Mouse (Mus musculus) liver, embryonic 14.5 days (tissue): ENCODE results near the gene Lpp. TPM values are rescaled to one million over a fixed set of nuclear protein-coding genes. Genes with fewer than 3 reads are reported as not detected.

Source experiments
- ATAC-seq: fragments of 200-750 bp; cut with Nextera tagmentation; 2 replicates; pipeline ENCODE4 v1.8.0; 2017; ENCODE audit warnings: moderate number of reproducible peaks, mild to moderate bottlenecking, moderate library complexity; ENCODE audit not compliant: insufficient read depth
- DNase-seq, 3 experiments: peaks; one replicate each; pipeline ENCODE4 v3.0.0-alpha.2; 2012 to 2013; ENCODE audit warnings: low read depth in 3 of 3, low spot score in 3 of 3
- H3K27ac ChIP-seq: fragments of 300-500 bp; sonication (generic); 2 replicates; pipeline ENCODE4 v1.5.1; 2014; ENCODE audit warnings: moderate library complexity, mild to moderate bottlenecking, control low read depth, inconsistent platforms
- H3K27me3 ChIP-seq: fragments of 300-500 bp; sonication (generic); 2 replicates; pipeline ENCODE4 v1.6.1; 2014; ENCODE audit warnings: mild to moderate bottlenecking, low read length, moderate library complexity; ENCODE audit not compliant: control insufficient read depth, insufficient read depth
- H3K36me3 ChIP-seq: fragments of 300-500 bp; sonication (generic); replicated peaks from 2 replicates; pipeline ENCODE4 v1.6.1; 2014; ENCODE audit warnings: low read depth; ENCODE audit not compliant: control insufficient read depth, insufficient read depth
- H3K4me1 ChIP-seq, 2 experiments: fragments of 200-500 bp in 1 of 2; fragments of 300-500 bp in 1 of 2; sonication (generic) in 1 of 2; replicated peaks; 2 replicates each; pipeline ENCODE4 v1.6.1; 2012 to 2014; ENCODE audit warnings: antibody characterized with exemption in 1 of 2, inconsistent platforms in 1 of 2, low read length in 1 of 2; ENCODE audit not compliant: control insufficient read depth in 2 of 2, insufficient read depth in 2 of 2
- H3K4me2 ChIP-seq: fragments of 300-500 bp; sonication (generic); 2 replicates; pipeline ENCODE4 v1.6.1; 2014; ENCODE audit warnings: low read depth, mild to moderate bottlenecking, control low read depth, moderate library complexity
- H3K4me3 ChIP-seq, 2 experiments: fragments of 200-500 bp in 1 of 2; fragments of 300-500 bp in 1 of 2; sonication (generic) in 1 of 2; 2 replicates each; pipeline ENCODE4 v1.5.1; 2012 to 2014; ENCODE audit warnings: low read depth in 2 of 2, low read length in 2 of 2, mild to moderate bottlenecking in 2 of 2, control low read depth in 1 of 2, inconsistent platforms in 1 of 2, moderate library complexity in 1 of 2; ENCODE audit not compliant: insufficient read depth in 1 of 2
- H3K9ac ChIP-seq: fragments of 300-500 bp; sonication (generic); replicated peaks from 2 replicates; pipeline ENCODE4 v1.6.1; 2014; ENCODE audit warnings: mild to moderate bottlenecking, control low read depth, moderate library complexity
- H3K9me3 ChIP-seq: fragments of 300-500 bp; sonication (generic); 2 replicates; pipeline ENCODE4 v1.6.1; 2016; ENCODE audit warnings: low read length, mixed read lengths; ENCODE audit not compliant: control insufficient read depth
- CTCF ChIP-seq: IDR thresholded peaks from 2 replicates; pipeline ENCODE4 v1.5.1; 2016; ENCODE audit warnings: antibody characterized with exemption, low read depth, control low read depth
- EP300 ChIP-seq: IDR thresholded peaks from 2 replicates; pipeline ENCODE4 v1.6.1; 2016; ENCODE audit warnings: antibody characterized with exemption, low read depth
- WGBS: fragments of 180-500 bp; shearing (Covaris S2); extraction: QIAGEN DNeasy Blood & Tissue Kit; methylation state at CpG from one replicate; pipeline ENCODE4 v1.1.7; 2014; ENCODE audit not compliant: insufficient replicate concordance; 5-methylcytosine and 5-hydroxymethylcytosine counted together
- polyA plus RNA-seq, 2 experiments: library from polyadenylated mRNA; depleted of rRNA in 1 of 2; stranded (reverse) in 1 of 2; unstranded in 1 of 2; fragments of >200 nt; fragmentation: Nextera tagmentation in 1 of 2; extraction: Ambion mirVana in 1 of 2; gene quantifications; 2 replicates each; pipeline versions ENCODE4 v1.2.1 to v1.2.3; 2012 to 2014

Gene Lpp
- polyA plus RNA-seq, 2 experiments = 1.4 to 4.3 TPM

DNA sequence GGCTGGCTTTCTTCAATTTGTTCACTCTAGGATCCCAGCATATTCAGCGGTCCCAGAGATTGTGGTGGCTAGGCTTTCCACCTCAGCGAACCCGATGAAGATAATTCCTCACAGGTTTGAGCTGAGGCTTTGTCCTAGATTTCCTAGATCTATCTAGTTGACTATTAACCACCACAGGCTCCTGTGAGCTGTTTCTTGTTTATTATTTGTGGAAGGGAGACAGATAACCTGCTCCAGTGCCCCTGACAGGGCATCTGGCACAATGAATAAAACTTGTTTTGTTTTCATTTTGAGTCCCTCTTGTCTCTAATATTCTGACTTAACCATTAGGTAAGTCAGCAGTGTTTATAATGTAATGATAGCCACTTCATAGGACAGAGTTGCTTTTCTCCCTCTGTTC, 5.6 kb downstream of the Lpp start:
- Histone ChIP-seq H3K4me1 (peaks cover 0 to 18% of the 10 kb centered on the region in 2 experiments; a peak in 2 of 4 replicates), H3K27me3 (peaks cover 5% of the 10 kb centered on the region), H3K27ac (no peak overlapping the region), H3K9ac (no peak overlapping the region), H3K36me3 (no peaks in the 10 kb centered on the region), H3K9me3 (no peaks in the 10 kb centered on the region), H3K4me2 (peak overlapping the region; percentile 24; the same call in 1 of the 2 replicates), H3K4me3 (no peak overlapping the region)
- no peak for DNase-seq
- WGBS = 47% methylated on average over 3 of the region's 3 CpGs
- TF ChIP-seq CTCF = no peak
- TF ChIP-seq EP300 = no peak
- ATAC-seq = no peak

DNA sequence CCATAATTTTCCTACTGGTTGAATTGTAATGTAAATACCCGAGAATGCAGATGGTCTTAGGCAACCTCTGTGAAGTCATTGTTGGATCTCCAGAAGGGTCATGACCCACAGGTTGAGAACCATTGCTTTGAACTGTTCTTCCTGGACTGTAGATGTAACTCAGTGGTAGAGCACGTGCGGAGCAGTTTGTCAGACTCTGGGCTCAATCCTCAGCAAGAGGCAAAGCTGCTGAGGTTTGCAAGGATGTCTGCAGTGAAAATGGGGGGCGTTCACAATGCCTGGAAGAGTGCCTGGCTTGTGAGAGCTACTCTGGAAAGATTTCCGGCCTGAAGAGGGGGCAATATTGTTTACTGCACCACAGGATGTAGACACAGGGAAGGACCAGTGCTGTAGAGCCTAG, 6.2 kb downstream of the Lpp start:
- Histone ChIP-seq H3K9ac (no peak overlapping the region), H3K27me3 (no peaks in the 10 kb centered on the region; the same call in none of the 2 replicates), H3K36me3 (no peaks in the 10 kb centered on the region), H3K9me3 (no peaks in the 10 kb centered on the region), H3K4me3 (no peak overlapping the region), H3K27ac (no peak overlapping the region), H3K4me1 (peaks cover 0 to 18% of the 10 kb centered on the region in 2 experiments; a peak in 2 of 4 replicates), H3K4me2 (no peak overlapping the region)
- DNase-seq (no peak), ATAC-seq (0 out of 2 replicates have a peak, but pooled peaks have one; percentile 35)
- TF ChIP-seq EP300 (no peak), CTCF (no peak)
- 37% methylated on average over 5 of the region's 5 CpGs for WGBS

DNA sequence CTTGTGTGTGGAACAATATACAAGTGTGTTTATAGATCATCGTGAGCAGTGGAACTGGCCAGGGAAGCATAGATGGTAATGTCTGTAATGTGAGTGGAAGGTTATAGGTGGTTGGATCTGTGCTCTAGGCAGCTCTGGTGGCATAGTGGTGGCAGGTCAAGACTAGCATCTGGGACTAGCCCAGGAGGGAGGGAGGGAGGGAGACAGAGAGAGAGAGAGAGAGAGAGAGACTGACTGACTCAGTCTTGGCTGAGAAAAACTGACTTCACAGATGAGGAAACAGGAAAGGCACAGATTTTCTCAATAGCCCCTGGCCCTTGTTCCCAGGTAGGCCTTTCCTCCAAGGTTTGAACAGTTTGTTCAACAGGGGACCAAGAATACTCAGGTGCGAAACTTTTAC, 7.5 kb downstream of the Lpp start:
- 68% methylated on average over 2 of the region's 2 CpGs for WGBS

DNA sequence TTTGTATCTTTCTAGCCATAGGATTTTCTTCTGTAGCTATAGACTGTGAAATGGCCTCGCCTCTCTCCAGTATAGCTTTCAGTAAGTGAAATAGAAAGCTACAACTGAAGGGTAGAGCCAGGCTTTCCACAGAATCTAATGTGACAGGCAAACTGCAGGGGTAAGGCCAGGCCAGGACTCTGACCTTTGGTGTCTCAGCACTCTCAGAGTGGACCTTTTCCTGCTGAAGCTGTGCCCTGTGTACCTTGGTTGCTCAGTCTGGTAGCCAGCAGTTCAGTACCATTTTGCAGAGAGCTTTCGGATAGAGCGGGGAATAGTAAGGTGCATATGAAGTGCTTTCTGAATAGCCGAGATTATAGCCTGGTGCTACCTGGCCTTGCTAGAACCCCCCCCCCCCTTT, 9.5 kb downstream of the Lpp start:
- no peak for TF ChIP-seq EP300
- TF ChIP-seq CTCF = no peak
- no peak overlapping the region for H3K4me3 ChIP-seq
- H3K9me3 ChIP-seq = no peaks in the 10 kb centered on the region; the same call in 1 of the 2 replicates
- DNase-seq (no peak), ATAC-seq (no peak)
- no peaks in the 10 kb centered on the region for H3K27me3 ChIP-seq
- H3K4me2 ChIP-seq = no peak overlapping the region; the same call in 1 of the 2 replicates
- 59% methylated on average over 4 of the region's 4 CpGs for WGBS
- no peaks in the 10 kb centered on the region for H3K36me3 ChIP-seq
- H3K4me1 ChIP-seq = peaks cover 0 to 8% of the 10 kb centered on the region in 2 experiments; a peak in 2 of 4 replicates
- no peak overlapping the region for H3K27ac ChIP-seq
- no peak overlapping the region for H3K9ac ChIP-seq

More for the DNA sequence above, 7.5 kb downstream of the Lpp start:
- Histone ChIP-seq H3K4me3 (no peak overlapping the region), H3K9me3 (no peaks in the 10 kb centered on the region), H3K27me3 (no peaks in the 10 kb centered on the region), H3K9ac (no peak overlapping the region), H3K36me3 (no peaks in the 10 kb centered on the region), H3K4me1 (peaks cover 0 to 18% of the 10 kb centered on the region in 2 experiments; a peak in 2 of 4 replicates), H3K27ac (no peak overlapping the region), H3K4me2 (no peak overlapping the region)
- TF ChIP-seq CTCF (no peak), EP300 (no peak)
- no peak for ATAC-seq
- DNase-seq = no peak

DNA sequence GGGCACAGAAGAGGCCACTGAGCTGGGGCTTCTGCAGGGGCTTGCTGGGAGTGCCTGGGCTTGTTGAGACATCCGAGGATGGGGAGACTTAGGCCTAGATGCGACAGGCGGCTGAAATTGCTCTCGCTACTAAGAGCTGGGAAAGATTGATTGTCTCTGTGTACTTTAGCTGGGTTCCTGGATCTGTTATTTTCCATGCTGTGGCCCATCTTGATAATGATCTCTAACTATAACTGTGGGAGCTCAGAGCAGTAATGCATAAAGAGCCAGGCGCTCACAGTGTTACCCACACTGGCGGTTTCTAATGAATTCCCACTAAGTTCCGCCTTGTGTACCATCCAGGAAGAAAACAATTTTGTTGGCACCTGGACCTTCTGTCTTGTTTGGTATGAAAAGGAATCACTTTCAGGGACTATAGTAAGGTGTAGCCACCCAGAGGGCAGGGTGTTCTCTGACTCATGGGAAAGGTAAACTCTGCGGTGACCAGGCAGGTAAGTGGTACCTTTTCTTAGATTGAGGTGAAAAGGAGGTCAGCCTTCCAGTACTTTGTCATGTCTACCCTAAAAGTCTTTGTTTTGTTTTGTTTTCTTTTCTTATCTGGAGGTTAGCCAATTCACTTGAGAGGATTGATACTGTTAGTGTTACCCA, 10.6 kb downstream of the Lpp start:
- Histone ChIP-seq H3K4me2 (no peak overlapping the region), H3K9ac (no peak overlapping the region), H3K36me3 (no peaks in the 10 kb centered on the region), H3K4me3 (no peak overlapping the region), H3K9me3 (no peaks in the 10 kb centered on the region; the same call in 1 of the 2 replicates), H3K27ac (no peak overlapping the region), H3K4me1 (peaks cover 0 to 3% of the 10 kb centered on the region in 2 experiments; a peak in 2 of 4 replicates), H3K27me3 (no peaks in the 10 kb centered on the region)
- WGBS = 71% methylated on average over 8 of the region's 8 CpGs
- ATAC-seq (no peak), DNase-seq (no peak)
- no peak for TF ChIP-seq EP300
- TF ChIP-seq CTCF = no peak
